Mouse (Mus musculus): ENCODE data around the gene Gmppa. TPM values are rescaled to one million over a fixed set of nuclear protein-coding genes. Genes with fewer than 3 reads are reported as not detected.

The Gmppa gene
- polyA plus RNA-seq, 1 experiment from 2014 or later, result 103 TPM

- ATAC-seq (ENCODE audit: insufficient number of reproducible peaks, low FRiP score, low TSS enrichment, low read depth), result 0 out of 2 replicates have a peak, but pooled peaks have one; percentile 19
- H3K27me3 ChIP-seq, result peaks cover 63% of the 10 kb centered on the region
- H3K4me1 ChIP-seq, result peaks cover 81% of the 10 kb centered on the region
- peak overlapping the region; percentile 31 for H3K4me2 ChIP-seq (replicated peaks)
- H3K27ac ChIP-seq (replicated peaks), result no peak overlapping the region
- H3K4me3 ChIP-seq (replicated peaks), result 0 out of 2 replicates have a peak overlapping the region, but pooled peaks have one; percentile 4
- no peaks in the 10 kb centered on the region for H3K9me3 ChIP-seq (replicated peaks)
- 2% methylated on average over 22 of the region's 22 CpGs for WGBS
- H3K9ac ChIP-seq, result no peak overlapping the region
- peaks cover 14% of the 10 kb centered on the region; the same call in 1 of the 2 replicates for H3K36me3 ChIP-seq
Measured at GRCm38 (mm10) chr1:75445751-75446611, 10.3 kb downstream of the Gmppa start.

GRCm38 (mm10) chr1:75446656-75447055, 10.9 kb downstream of the Gmppa start:
- no peak overlapping the region for H3K9ac ChIP-seq
- no peak for ATAC-seq (ENCODE audit: insufficient number of reproducible peaks, low FRiP score, low TSS enrichment, low read depth)

GRCm38 (mm10) chr1:75447265-75448051, 11.7 kb downstream of the Gmppa start:
- no peak overlapping the region for H3K4me3 ChIP-seq (replicated peaks)
- H3K4me2 ChIP-seq (replicated peaks), result no peak overlapping the region; the same call in 1 of the 2 replicates
- H3K27ac ChIP-seq (replicated peaks), result no peak overlapping the region
- peaks cover 77% of the 10 kb centered on the region for H3K27me3 ChIP-seq
- H3K9me3 ChIP-seq (replicated peaks), result no peaks in the 10 kb centered on the region
- WGBS, result 6% methylated on average over 10 of the region's 10 CpGs
- H3K9ac ChIP-seq, result no peak overlapping the region
- no peak for ATAC-seq (ENCODE audit: insufficient number of reproducible peaks, low FRiP score, low TSS enrichment, low read depth)
- peaks cover 84% of the 10 kb centered on the region for H3K4me1 ChIP-seq
- H3K36me3 ChIP-seq, result peaks cover 2% of the 10 kb centered on the region; the same call in 1 of the 2 replicates

More at GRCm38 (mm10) chr1:75446656-75447055, 10.9 kb downstream of the Gmppa start:
- Histone ChIP-seq H3K27ac (replicated peaks) (no peak overlapping the region), H3K9me3 (replicated peaks) (no peaks in the 10 kb centered on the region), H3K36me3 (peaks cover 10% of the 10 kb centered on the region; the same call in 1 of the 2 replicates), H3K4me3 (replicated peaks) (no peak overlapping the region), H3K27me3 (peaks cover 69% of the 10 kb centered on the region), H3K4me1 (peaks cover 84% of the 10 kb centered on the region), H3K4me2 (replicated peaks) (no peak overlapping the region; the same call in 1 of the 2 replicates)
- WGBS, result 9% methylated on average over 20 of the region's 20 CpGs

- Histone ChIP-seq H3K9ac (no peak overlapping the region), H3K9me3 (replicated peaks) (no peaks in the 10 kb centered on the region), H3K4me1 (peaks cover 79% of the 10 kb centered on the region), H3K4me3 (replicated peaks) (no peak overlapping the region), H3K27ac (replicated peaks) (no peak overlapping the region), H3K4me2 (replicated peaks) (no peak overlapping the region; the same call in 1 of the 2 replicates), H3K27me3 (peaks cover 83% of the 10 kb centered on the region), H3K36me3 (no peaks in the 10 kb centered on the region)
- ATAC-seq (ENCODE audit: insufficient number of reproducible peaks, low FRiP score, low TSS enrichment, low read depth), result no peak
- WGBS, result 0% methylated on average over 7 of the region's 7 CpGs
Measured at GRCm38 (mm10) chr1:75448052-75448431, 12.3 kb downstream of the Gmppa start.

DNA sequence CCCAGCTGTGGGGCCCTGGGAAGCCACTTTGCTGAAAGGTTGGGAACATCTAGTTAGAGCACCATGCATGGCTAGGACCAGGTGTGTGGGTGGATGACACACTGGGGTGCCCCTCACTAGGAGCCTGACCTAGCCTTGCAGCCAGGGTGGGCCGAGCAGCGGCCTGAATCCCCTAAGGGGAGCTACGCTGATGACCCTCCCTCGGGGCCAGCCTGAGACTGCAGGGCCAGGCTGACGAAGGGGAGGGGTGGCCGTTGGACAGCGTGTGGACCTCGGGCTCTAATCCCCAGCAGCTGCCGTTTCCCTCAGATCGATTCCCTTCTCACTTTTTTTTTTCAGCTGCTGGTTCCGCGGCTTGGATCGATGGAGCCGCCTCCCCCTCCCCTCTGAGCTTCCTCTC, 13.2 kb downstream of the Gmppa start:
- no peak overlapping the region for H3K9ac ChIP-seq

DNA sequence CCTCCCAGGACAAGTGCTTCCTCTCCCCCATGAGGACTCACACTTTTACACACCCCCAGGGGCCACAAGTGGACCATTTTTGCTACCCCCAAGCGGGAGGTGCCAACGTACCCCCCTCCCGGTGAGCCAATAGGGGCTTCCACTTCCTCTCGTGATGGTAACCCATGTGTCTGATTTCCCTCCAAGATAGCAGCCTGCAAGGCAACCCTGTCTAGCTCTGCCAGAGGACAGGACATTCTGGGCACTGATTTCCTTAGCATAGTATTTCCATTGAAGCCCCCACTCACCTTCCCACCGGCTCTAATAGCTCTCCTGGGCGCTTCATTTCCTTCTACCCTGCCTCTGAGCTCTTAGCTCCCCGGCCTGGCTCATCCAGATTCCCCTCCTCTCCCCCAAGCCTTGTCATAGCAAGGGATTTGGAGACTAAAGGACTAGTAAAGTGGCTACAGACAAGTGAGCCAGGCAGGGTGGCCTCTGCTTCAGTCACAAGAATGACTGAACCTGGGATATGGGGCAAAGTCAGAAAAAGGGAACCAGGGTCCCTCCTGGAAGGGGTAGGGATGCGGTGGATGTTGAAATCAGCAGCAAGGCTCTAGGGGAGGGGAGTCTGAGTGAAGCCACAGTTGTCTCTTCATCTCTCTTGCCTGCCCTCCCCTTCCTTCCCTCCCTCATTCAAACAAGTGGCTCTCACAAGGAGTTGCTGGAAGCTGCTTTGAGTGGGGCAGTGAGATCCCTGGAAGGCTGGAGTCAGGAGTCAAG, 13.8 kb downstream of the Gmppa start:
- Histone ChIP-seq H3K4me3 (replicated peaks) (0 out of 2 replicates have a peak overlapping the region, but pooled peaks have one; percentile 31), H3K9me3 (replicated peaks) (no peaks in the 10 kb centered on the region), H3K36me3 (no peaks in the 10 kb centered on the region), H3K4me2 (replicated peaks) (peak overlapping the region; percentile 47; the same call in 1 of the 2 replicates), H3K4me1 (peaks cover 70% of the 10 kb centered on the region), H3K27ac (replicated peaks) (no peak overlapping the region), H3K27me3 (peaks cover 87% of the 10 kb centered on the region), H3K9ac (no peak overlapping the region)
- 7% methylated on average over 8 of the region's 8 CpGs for WGBS
- no peak for ATAC-seq (ENCODE audit: insufficient number of reproducible peaks, low FRiP score, low TSS enrichment, low read depth)

More for the DNA sequence above, 13.2 kb downstream of the Gmppa start:
- no peaks in the 10 kb centered on the region for H3K36me3 ChIP-seq
- no peaks in the 10 kb centered on the region for H3K9me3 ChIP-seq (replicated peaks)
- WGBS, result 3% methylated on average over 14 of the region's 14 CpGs
- no peak overlapping the region for H3K4me3 ChIP-seq (replicated peaks)
- ATAC-seq (ENCODE audit: insufficient number of reproducible peaks, low FRiP score, low TSS enrichment, low read depth), result no peak
- H3K27me3 ChIP-seq, result peaks cover 85% of the 10 kb centered on the region
- 0 out of 2 replicates have a peak overlapping the region, but pooled peaks have one; percentile 6 for H3K4me2 ChIP-seq (replicated peaks)
- no peak overlapping the region for H3K27ac ChIP-seq (replicated peaks)
- peaks cover 72% of the 10 kb centered on the region for H3K4me1 ChIP-seq

GRCm38 (mm10) chr1:75450314-75451005, 14.7 kb downstream of the Gmppa start, which contains the start of gene Asic4:
Gene Asic4 (plus strand): TSS chr1:75450436.
- Histone ChIP-seq H3K4me1 (peaks cover 66% of the 10 kb centered on the region), H3K27ac (replicated peaks) (no peak within 1 kb of the TSS), H3K27me3 (peaks cover 88% of the 10 kb centered on the region), H3K36me3 (no peaks in the 10 kb centered on the region), H3K4me2 (replicated peaks) (peak within 1 kb of the TSS; percentile 47), H3K9me3 (replicated peaks) (no peaks in the 10 kb centered on the region), H3K4me3 (replicated peaks) (peak within 1 kb of the TSS; percentile 31), H3K9ac (0 out of 2 replicates have a peak within 1 kb of the TSS, but pooled peaks have one; percentile 9)
- no peak for ATAC-seq (ENCODE audit: insufficient number of reproducible peaks, low FRiP score, low TSS enrichment, low read depth)
- WGBS, result 3% methylated on average over 35 of the region's 35 CpGs

DNA sequence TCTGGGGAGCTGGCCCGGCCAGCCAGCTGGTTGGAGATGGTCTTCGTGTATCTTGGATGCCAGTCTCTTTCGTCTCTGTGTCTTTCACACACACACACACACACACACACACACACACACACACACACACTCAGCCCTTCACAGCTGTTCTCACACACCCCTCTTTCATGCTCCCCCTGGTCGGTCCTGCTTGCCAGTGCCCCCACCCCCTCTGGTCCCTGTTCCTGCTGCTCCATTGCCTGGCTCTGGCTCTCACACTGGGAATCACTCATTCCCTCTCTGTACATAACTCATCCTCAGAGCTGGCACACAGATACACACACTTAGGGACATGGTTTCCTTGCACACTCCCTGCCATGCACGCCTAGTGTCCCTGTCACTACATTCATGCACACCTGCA, 16.2 kb downstream of the Gmppa start:
- Histone ChIP-seq H3K27ac (replicated peaks) (no peak overlapping the region), H3K9me3 (replicated peaks) (no peaks in the 10 kb centered on the region), H3K36me3 (no peaks in the 10 kb centered on the region), H3K4me2 (replicated peaks) (no peak overlapping the region), H3K4me1 (peaks cover 52% of the 10 kb centered on the region), H3K27me3 (peaks cover 88% of the 10 kb centered on the region), H3K4me3 (replicated peaks) (no peak overlapping the region), H3K9ac (no peak overlapping the region)
- 58% methylated on average over 5 of the region's 5 CpGs for WGBS
- ATAC-seq (ENCODE audit: insufficient number of reproducible peaks, low FRiP score, low TSS enrichment, low read depth), result no peak

DNA sequence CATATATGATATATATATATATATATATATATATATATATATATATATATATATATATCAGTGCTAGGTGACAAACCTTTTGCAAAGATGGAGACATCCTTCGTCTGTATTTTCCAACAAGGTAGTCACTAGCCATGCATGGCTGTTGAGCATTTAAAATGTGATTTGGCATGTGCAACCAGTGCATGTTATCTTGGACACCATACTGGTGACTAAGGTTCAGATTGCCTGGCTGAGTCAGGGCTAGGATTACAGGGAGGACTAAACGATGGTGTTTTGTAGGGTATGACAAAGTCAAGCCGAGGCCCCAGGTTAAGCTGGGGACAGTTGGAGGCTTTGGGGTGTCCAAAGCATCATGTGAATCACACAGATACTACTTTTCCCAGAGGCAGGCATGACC, 19.7 kb downstream of the Gmppa start:
- Histone ChIP-seq H3K27me3 (peaks cover 76% of the 10 kb centered on the region), H3K36me3 (no peaks in the 10 kb centered on the region), H3K4me3 (replicated peaks) (no peak overlapping the region), H3K4me1 (peaks cover 43% of the 10 kb centered on the region), H3K4me2 (replicated peaks) (no peak overlapping the region), H3K9me3 (replicated peaks) (no peaks in the 10 kb centered on the region), H3K27ac (replicated peaks) (no peak overlapping the region), H3K9ac (no peak overlapping the region)
- WGBS, result 72% methylated on average over 3 of the region's 3 CpGs
- ATAC-seq (ENCODE audit: insufficient number of reproducible peaks, low FRiP score, low TSS enrichment, low read depth), result no peak

GRCm38 (mm10) chr1:75455948-75456347, 20.2 kb downstream of the Gmppa start:
- Histone ChIP-seq H3K9ac (no peak overlapping the region), H3K9me3 (replicated peaks) (no peaks in the 10 kb centered on the region), H3K4me3 (replicated peaks) (no peak overlapping the region), H3K27ac (replicated peaks) (no peak overlapping the region), H3K36me3 (no peaks in the 10 kb centered on the region), H3K27me3 (peaks cover 71% of the 10 kb centered on the region), H3K4me2 (replicated peaks) (no peak overlapping the region), H3K4me1 (peaks cover 37% of the 10 kb centered on the region)
- 37% methylated on average over 5 of the region's 5 CpGs for WGBS
- ATAC-seq (ENCODE audit: insufficient number of reproducible peaks, low FRiP score, low TSS enrichment, low read depth), result no peak
